Mouse (Mus musculus) midbrain, embryonic 16.5 days (tissue): ENCODE measurements around the gene Bpifb4. TPM values are rescaled to one million over a fixed set of nuclear protein-coding genes. Genes with fewer than 3 reads are reported as not detected.

Source experiments
- ATAC-seq: fragments of 200-750 bp; cut with Nextera tagmentation; 2 replicates; pipeline ENCODE4 v1.8.0; 2017; ENCODE audit warnings: moderate TSS enrichment
- H3K27ac ChIP-seq: fragments of 300-500 bp; sonication (generic); 2 replicates; pipeline ENCODE4 v1.5.1; 2014; ENCODE audit warnings: mild to moderate bottlenecking, low read length, mixed read lengths
- H3K27me3 ChIP-seq: fragments of 300-500 bp; sonication (generic); 2 replicates; pipeline ENCODE4 v1.6.1; 2014; ENCODE audit warnings: low read depth, low read length, mixed read lengths; ENCODE audit not compliant: control insufficient read depth, insufficient read depth
- H3K36me3 ChIP-seq: fragments of 300-500 bp; sonication (generic); 2 replicates; pipeline ENCODE4 v1.6.1; 2014; ENCODE audit warnings: mild to moderate bottlenecking, low read length, moderate library complexity, mixed read lengths; ENCODE audit not compliant: control insufficient read depth, insufficient read depth
- H3K4me1 ChIP-seq: fragments of 300-500 bp; sonication (generic); 2 replicates; pipeline ENCODE4 v1.6.1; 2014; ENCODE audit warnings: mild to moderate bottlenecking, low read length, mixed read lengths; ENCODE audit not compliant: control insufficient read depth, insufficient read depth
- H3K4me2 ChIP-seq: fragments of 300-500 bp; sonication (generic); 2 replicates; pipeline ENCODE4 v1.6.1; 2014; ENCODE audit warnings: mild to moderate bottlenecking, low read length, mixed read lengths
- H3K4me3 ChIP-seq: fragments of 300-500 bp; sonication (generic); 2 replicates; pipeline ENCODE4 v1.5.1; 2014; ENCODE audit warnings: low read depth, mild to moderate bottlenecking, low read length, moderate library complexity, mixed read lengths
- H3K9ac ChIP-seq: fragments of 300-500 bp; sonication (generic); 2 replicates; pipeline ENCODE4 v1.6.1; 2014; ENCODE audit warnings: low read depth, low read length, mixed read lengths
- H3K9me3 ChIP-seq: fragments of 300-500 bp; sonication (generic); replicated peaks from 2 replicates; pipeline ENCODE4 v1.6.1; 2014; ENCODE audit warnings: mild to moderate bottlenecking, low read length, mixed read lengths; ENCODE audit not compliant: control insufficient read depth, poor library complexity, severe bottlenecking
- WGBS: fragments of 180-500 bp; shearing (Covaris S2); extraction: QIAGEN DNeasy Blood & Tissue Kit; methylation state at CpG from one replicate; pipeline ENCODE4 v1.1.7; 2014; 5-methylcytosine and 5-hydroxymethylcytosine counted together
- polyA plus RNA-seq: library from polyadenylated mRNA; unstranded; fragments of >200 nt; fragmentation: Nextera tagmentation; extraction: Ambion mirVana; gene quantifications from 2 replicates; pipeline ENCODE4 v1.2.1, GENCODE M21; 2015

Bpifb4 gene
- polyA plus RNA-seq, 1 experiment from 2014 or later, result not detected

DNA sequence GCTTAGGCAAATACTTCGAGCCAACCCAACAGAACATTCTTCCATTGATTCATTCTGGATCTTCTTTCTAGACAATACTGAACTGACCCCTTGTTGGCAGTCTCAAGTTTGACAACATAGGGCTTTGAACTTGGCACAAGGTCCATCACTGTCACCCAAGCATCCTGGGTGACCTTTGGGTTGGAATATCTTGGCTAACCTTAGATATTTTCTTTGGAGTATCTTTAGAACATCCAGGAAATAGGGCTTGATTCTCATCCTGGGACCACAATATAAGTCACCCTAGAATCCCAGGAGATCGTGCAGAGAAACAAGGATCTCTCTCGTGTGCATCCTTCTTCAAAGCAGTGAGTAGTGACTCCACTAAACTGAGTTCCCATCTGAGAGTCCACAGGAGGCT lies 70.0 kb downstream of the Bpifb4 start, which contains the start of gene Bpifa2:
Gene Bpifa2, plus strand, starts transcription at position 301 of the 400 bp plus-strand sequence.
- Histone ChIP-seq H3K9me3 (no peaks in the 10 kb centered on the region), H3K27ac (no peak within 1 kb of the TSS), H3K4me2 (no peak within 1 kb of the TSS), H3K4me3 (no peak within 1 kb of the TSS), H3K9ac (no peak within 1 kb of the TSS), H3K27me3 (no peaks in the 10 kb centered on the region), H3K36me3 (no peaks in the 10 kb centered on the region), H3K4me1 (no peaks in the 10 kb centered on the region)
- 73% methylated on average over 3 of the region's 3 CpGs for WGBS
- no peak for ATAC-seq

Other genes starting within 250 kb of the Bpifb4 start
- not detected in 2 replicates for gene Dnmt3c, start 241.6 kb upstream of the Bpifb4 start, polyA plus RNA-seq
- 411 and 428 TPM in 2 replicates for gene Mapre1, start 196.9 kb upstream of the Bpifb4 start, polyA plus RNA-seq
- 0.16 TPM in 1 of 2 replicates, not detected in the other for gene Efcab8, start 158.3 kb upstream of the Bpifb4 start, polyA plus RNA-seq
- gene Sun5, start 67.1 kb upstream of the Bpifb4 start, polyA plus RNA-seq, result not detected in 2 replicates
- gene Bpifb2, start 63.2 kb upstream of the Bpifb4 start, polyA plus RNA-seq, result 0.26 TPM in 1 of 2 replicates, not detected in the other
- not detected in 2 replicates for gene Bpifb6, start 37.8 kb upstream of the Bpifb4 start, polyA plus RNA-seq
- gene Bpifb3, start 20.0 kb upstream of the Bpifb4 start, polyA plus RNA-seq, result 0.11 TPM in 1 of 2 replicates, not detected in the other
- not detected in 2 replicates for gene Bpifa6, start 36.7 kb downstream of the Bpifb4 start, polyA plus RNA-seq
- gene Bpifa2, start 70.1 kb downstream of the Bpifb4 start, polyA plus RNA-seq, result not detected in 2 replicates
- gene Bpifa3, start 192.1 kb downstream of the Bpifb4 start, polyA plus RNA-seq, result not detected in 2 replicates
- gene Bpifa1, start 204.7 kb downstream of the Bpifb4 start, polyA plus RNA-seq, result not detected in 2 replicates
- not detected in 2 replicates for gene Bpifa5, start 224.4 kb downstream of the Bpifb4 start, polyA plus RNA-seq